Mouse (Mus musculus) ES-E14 (cell line): ENCODE data around the gene Dscam. TPM values are rescaled to one million over a fixed set of nuclear protein-coding genes. Genes with fewer than 3 reads are reported as not detected.
A peak's percentile ranks its signal among the peaks of the same experiment; 100 is the strongest.

Source experiments
- DNase-seq: peaks from one replicate; pipeline ENCODE4 v3.0.0-alpha.2; 2013; ENCODE audit warnings: low read depth, low spot score
- H3K27ac ChIP-seq: 2 replicates; pipeline ENCODE4 v1.5.1; 2012; ENCODE audit warnings: low read depth, mild to moderate bottlenecking, low read length, moderate library complexity, mixed read lengths; ENCODE audit not compliant: poor library complexity, insufficient read depth, severe bottlenecking
- H3K36me3 ChIP-seq: 2 replicates; pipeline ENCODE4 v1.6.1; 2012; ENCODE audit warnings: mild to moderate bottlenecking, low read length, moderate library complexity, mixed read lengths; ENCODE audit not compliant: control insufficient read depth, poor library complexity, insufficient read depth, severe bottlenecking
- H3K4me1 ChIP-seq, 2 experiments: fragments of 150-350 bp in 1 of 2; sonication (generic) in 1 of 2; 2 replicates each; pipeline ENCODE4 v1.6.1; 2012; ENCODE audit warnings: low read length in 2 of 2, mild to moderate bottlenecking in 1 of 2, mixed read lengths in 1 of 2; ENCODE audit not compliant: control insufficient read depth in 2 of 2, insufficient read depth in 2 of 2, poor library complexity in 1 of 2
- H3K4me3 ChIP-seq, 2 experiments: fragments of 150-350 bp in 1 of 2; sonication (generic) in 1 of 2; 2 replicates each; pipeline ENCODE4 v1.5.1; 2012; ENCODE audit warnings: low read length in 2 of 2, low read depth in 1 of 2, mild to moderate bottlenecking in 1 of 2, mixed read lengths in 1 of 2; ENCODE audit not compliant: insufficient read depth in 1 of 2, poor library complexity in 1 of 2, severe bottlenecking in 1 of 2
- H3K9ac ChIP-seq: 2 replicates; pipeline ENCODE4 v1.6.1; 2012; ENCODE audit warnings: low read depth, mild to moderate bottlenecking, low read length, mixed read lengths; ENCODE audit not compliant: poor library complexity, insufficient read depth, severe bottlenecking
- H3K9me3 ChIP-seq: fragments of 150-350 bp; sonication (generic); 2 replicates; pipeline ENCODE4 v1.6.1; 2012; ENCODE audit warnings: low read depth, mild to moderate bottlenecking, low read length; ENCODE audit not compliant: control insufficient read depth, insufficient read depth
- CHD2 ChIP-seq: IDR thresholded peaks from 2 replicates; pipeline ENCODE4 v1.6.1; 2014; ENCODE audit warnings: mild to moderate bottlenecking, low read depth, low read length, inconsistent platforms
- HCFC1 ChIP-seq: IDR thresholded peaks from 2 replicates; pipeline ENCODE4 v1.6.1; 2012; ENCODE audit warnings: low read length, inconsistent platforms, borderline replicate concordance; ENCODE audit not compliant: insufficient read depth
- MAFK ChIP-seq: IDR thresholded peaks from 2 replicates; pipeline ENCODE4 v1.6.1; 2014; ENCODE audit warnings: mild to moderate bottlenecking, low read depth, low read length, inconsistent platforms; ENCODE audit not compliant: insufficient read depth
- ZC3H11A ChIP-seq: IDR thresholded peaks from 2 replicates; pipeline ENCODE4 v1.6.1; 2012; ENCODE audit warnings: low read depth, mild to moderate bottlenecking, inconsistent platforms, low read length, borderline replicate concordance
- ZNF384 ChIP-seq: IDR thresholded peaks from 2 replicates; pipeline ENCODE4 v1.6.1; 2012; ENCODE audit warnings: low read depth, low read length, inconsistent platforms
- in situ Hi-C, 2 experiments: fragments of 600-800 bp; cut with MboI; formaldehyde crosslinking; loops; one replicate each; pipeline ENCODE4 v1.15.1; 2025; ENCODE audit warnings: low sequenced_read_pairs in 2 of 2, inconsistent platforms in 1 of 2; ENCODE audit not compliant: unreplicated experiment in 2 of 2
- total RNA-seq: library from RNA; depleted of rRNA; stranded (reverse); fragments of 300-350 nt; gene quantifications from 2 replicates; pipeline ENCODE4 v1.2.3, GENCODE M21; 2012

The Dscam gene
- total RNA-seq, 1 experiment: 0.04 TPM

DNA sequence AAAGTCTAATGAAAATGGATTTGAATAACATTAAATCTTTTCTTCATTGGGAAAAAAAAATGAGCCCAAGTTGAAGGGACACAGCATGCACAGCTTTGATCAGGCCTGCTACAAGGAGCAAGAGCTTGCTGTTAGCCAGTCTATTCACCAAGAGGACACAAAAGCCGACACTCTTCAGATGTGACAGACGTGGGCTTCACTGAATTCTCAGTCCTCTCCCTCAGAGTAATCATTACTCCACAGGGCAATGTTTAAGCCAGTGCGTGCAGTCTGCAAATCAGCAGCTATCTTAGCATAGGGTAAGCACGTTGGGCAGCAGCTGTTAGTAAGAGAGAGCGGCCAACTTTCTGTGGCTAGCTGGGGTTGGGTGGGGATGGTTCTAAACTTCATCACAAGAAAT is 391.5 kb downstream of the Dscam start:
- TF ChIP-seq MAFK (no peak), HCFC1 (no peak), ZC3H11A (no peak), CHD2 (no peak), ZNF384 (no peak)
- no peak for DNase-seq
- Histone ChIP-seq H3K4me1 (no peaks in the 10 kb centered on the region), H3K4me3 (no peak overlapping the region), H3K27ac (no peak overlapping the region), H3K36me3 (no peaks in the 10 kb centered on the region), H3K9me3 (no peaks in the 10 kb centered on the region), H3K9ac (no peak overlapping the region)
- in situ Hi-C loops: no loop called here

- Histone ChIP-seq H3K36me3 (no peaks in the 10 kb centered on the region), H3K9ac (no peak overlapping the region), H3K4me3 (no peak overlapping the region), H3K9me3 (no peaks in the 10 kb centered on the region), H3K27ac (no peak overlapping the region), H3K4me1 (no peaks in the 10 kb centered on the region)
- in situ Hi-C loops: no loop called here
- DNase-seq: no peak
- TF ChIP-seq CHD2 (no peak), MAFK (peak; percentile 78), ZNF384 (no peak)
These were observed 396.3 kb downstream of the Dscam start for GRCm38 (mm10) chr16:96774245-96774644.

DNA sequence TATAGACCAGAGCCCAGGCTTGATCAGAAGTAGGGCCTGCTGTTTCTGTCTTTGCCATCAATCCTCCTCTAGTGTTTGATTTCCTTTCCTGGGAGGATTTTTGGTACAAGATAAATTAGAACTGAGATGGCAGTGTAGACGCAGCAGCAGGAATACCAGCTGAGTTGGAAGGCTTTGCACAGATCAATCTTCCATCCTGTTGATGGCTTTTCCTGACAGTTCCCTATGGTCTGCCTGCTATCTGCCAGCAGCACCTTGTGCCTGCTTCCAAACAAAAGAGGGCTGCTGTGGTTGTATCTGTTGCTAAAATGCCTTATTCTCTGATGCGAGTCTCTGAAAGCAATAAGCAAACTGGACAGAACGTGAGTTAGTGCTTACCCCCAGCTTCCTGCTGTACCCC is 402.6 kb downstream of the Dscam start:
- Histone ChIP-seq H3K4me1 (no peaks in the 10 kb centered on the region), H3K9me3 (no peaks in the 10 kb centered on the region), H3K4me3 (no peak overlapping the region), H3K36me3 (no peaks in the 10 kb centered on the region), H3K27ac (no peak overlapping the region), H3K9ac (no peak overlapping the region)
- DNase-seq: no peak
- in situ Hi-C loops: no loop called here
- TF ChIP-seq ZC3H11A: no peak
- TF ChIP-seq CHD2: no peak
- TF ChIP-seq ZNF384: no peak

DNA sequence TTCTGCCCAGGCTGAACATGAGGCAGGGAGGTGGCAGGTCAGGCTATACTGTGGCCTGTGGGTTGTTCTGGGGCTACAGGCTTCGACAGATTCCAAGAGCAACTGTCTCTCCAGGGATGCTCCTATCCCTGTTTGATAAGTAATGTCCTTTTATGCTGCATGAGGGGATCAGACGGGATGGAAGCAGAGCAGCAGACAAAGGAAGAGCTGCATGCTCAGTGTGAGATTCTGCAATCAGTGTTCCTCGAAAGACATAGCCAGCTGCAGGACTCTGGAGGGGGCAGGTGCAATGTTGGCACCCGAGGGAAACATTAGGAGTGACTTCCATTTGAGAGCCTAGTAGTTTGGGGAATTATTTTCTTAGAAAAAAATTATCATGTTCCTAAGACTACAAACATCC is 403.0 kb downstream of the Dscam start:
- TF ChIP-seq ZC3H11A (no peak), ZNF384 (no peak), HCFC1 (no peak), MAFK (no peak), CHD2 (no peak)
- Histone ChIP-seq H3K4me1 (no peaks in the 10 kb centered on the region), H3K9ac (no peak overlapping the region), H3K9me3 (no peaks in the 10 kb centered on the region), H3K27ac (no peak overlapping the region), H3K4me3 (no peak overlapping the region), H3K36me3 (no peaks in the 10 kb centered on the region)
- no peak for DNase-seq
- in situ Hi-C loops: no loop called here

DNA sequence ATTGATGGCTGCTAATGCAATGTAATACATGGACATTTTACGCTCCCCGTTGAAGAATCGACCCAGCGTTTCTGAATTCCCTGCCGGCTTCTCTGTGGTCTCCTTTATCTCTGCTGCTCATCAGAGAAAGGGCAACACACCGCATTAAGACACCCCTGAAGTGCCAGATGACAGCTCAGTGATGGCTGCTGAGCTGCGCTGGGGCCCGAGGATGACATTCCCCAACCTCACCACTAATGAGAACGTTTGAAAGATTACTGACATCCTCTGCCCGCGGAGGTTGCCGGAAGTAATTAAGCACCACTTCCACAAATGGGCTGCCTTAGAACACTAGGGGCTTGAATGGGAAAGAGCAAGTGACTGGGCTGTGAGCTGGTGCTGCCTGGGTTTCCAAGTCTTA is 409.3 kb downstream of the Dscam start:
- Histone ChIP-seq H3K9me3 (no peaks in the 10 kb centered on the region), H3K9ac (no peak overlapping the region), H3K4me1 (peaks cover 0 to 21% of the 10 kb centered on the region in 2 experiments; a peak in 3 of 4 replicates), H3K27ac (no peak overlapping the region), H3K4me3 (no peak overlapping the region), H3K36me3 (no peaks in the 10 kb centered on the region)
- in situ Hi-C loops: no loop called here
- TF ChIP-seq ZC3H11A (no peak), CHD2 (no peak), HCFC1 (no peak), ZNF384 (no peak), MAFK (no peak)
- DNase-seq: no peak
